Mouse (Mus musculus) hindbrain, embryonic 11.5 days (tissue): ENCODE data around the gene Fgfr2. TPM values are rescaled to one million over a fixed set of nuclear protein-coding genes. Genes with fewer than 3 reads are reported as not detected.

ENCODE experiments used
- ATAC-seq: fragments of 200-750 bp; cut with Nextera tagmentation; 2 replicates; pipeline ENCODE4 v1.8.0; 2017; ENCODE audit warnings: mild to moderate bottlenecking, moderate TSS enrichment, moderate library complexity; ENCODE audit not compliant: low FRiP score
- DNase-seq: peaks from one replicate; pipeline ENCODE4 v3.0.0-alpha.2; 2015; ENCODE audit warnings: low spot score
- H3K27ac ChIP-seq: fragments of 300-500 bp; sonication (generic); 2 replicates; pipeline ENCODE4 v1.5.1; 2014; ENCODE audit warnings: mild to moderate bottlenecking, low read depth, low read length
- H3K27me3 ChIP-seq: fragments of 300-500 bp; sonication (generic); 2 replicates; pipeline ENCODE4 v1.6.1; 2014; ENCODE audit warnings: mild to moderate bottlenecking, low read length, moderate library complexity, mixed read lengths; ENCODE audit not compliant: control insufficient read depth, insufficient read depth
- H3K36me3 ChIP-seq: fragments of 300-500 bp; sonication (generic); 2 replicates; pipeline ENCODE4 v1.6.1; 2014; ENCODE audit warnings: mild to moderate bottlenecking, low read length, moderate library complexity, mixed read lengths; ENCODE audit not compliant: control insufficient read depth, insufficient read depth
- H3K4me1 ChIP-seq: fragments of 300-500 bp; sonication (generic); replicated peaks from 2 replicates; pipeline ENCODE4 v1.6.1; 2014; ENCODE audit warnings: low read length, mixed read lengths; ENCODE audit not compliant: control insufficient read depth, insufficient read depth
- H3K4me2 ChIP-seq: fragments of 300-500 bp; sonication (generic); replicated peaks from 2 replicates; pipeline ENCODE4 v1.6.1; 2014; ENCODE audit warnings: mild to moderate bottlenecking, low read depth, low read length
- H3K4me3 ChIP-seq: fragments of 300-500 bp; sonication (generic); 2 replicates; pipeline ENCODE4 v1.5.1; 2014; ENCODE audit warnings: low read depth, low read length
- H3K9ac ChIP-seq: fragments of 300-500 bp; sonication (generic); 2 replicates; pipeline ENCODE4 v1.6.1; 2014; ENCODE audit warnings: low read depth, low read length
- H3K9me3 ChIP-seq: fragments of 300-500 bp; sonication (generic); 2 replicates; pipeline ENCODE4 v1.6.1; 2016; ENCODE audit warnings: low read length; ENCODE audit not compliant: control insufficient read depth
- WGBS: fragments of 180-500 bp; shearing (Covaris S2); extraction: QIAGEN DNeasy Blood & Tissue Kit; methylation state at CpG from one replicate; pipeline ENCODE4 v1.1.7; 2014; 5-methylcytosine and 5-hydroxymethylcytosine counted together
- polyA plus RNA-seq: library from polyadenylated mRNA; unstranded; fragments of >200 nt; fragmentation: Nextera tagmentation; extraction: Ambion mirVana; gene quantifications from 2 replicates; pipeline ENCODE4 v1.2.1, GENCODE M21; 2014

The Fgfr2 gene
- polyA plus RNA-seq, 1 experiment from 2014 or later: 71.3 TPM

DNA sequence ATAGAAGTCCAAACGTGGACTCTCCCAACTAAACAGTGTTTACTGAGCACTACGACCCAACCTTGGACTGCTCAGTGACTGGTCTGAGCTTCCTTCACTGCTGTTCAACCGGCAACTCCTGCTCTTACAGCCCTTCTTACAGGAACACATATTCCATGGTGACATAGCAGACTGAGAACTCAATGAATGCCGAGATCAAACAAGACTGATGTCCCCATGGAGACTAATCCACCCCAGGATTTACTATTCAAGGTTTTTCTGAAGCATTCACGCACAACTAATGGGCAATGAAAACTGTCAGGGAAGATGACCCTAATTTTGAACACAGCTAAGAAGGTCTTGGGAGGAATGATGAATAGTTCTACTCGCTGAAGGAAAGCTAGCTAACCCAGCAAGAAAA is 2650.5 kb downstream of the Fgfr2 start:
- Histone ChIP-seq H3K4me3 (no peak overlapping the region), H3K4me1 (peaks cover 6% of the 10 kb centered on the region; the same call in 1 of the 2 replicates), H3K27me3 (no peaks in the 10 kb centered on the region), H3K9me3 (no peaks in the 10 kb centered on the region), H3K36me3 (no peaks in the 10 kb centered on the region), H3K9ac (no peak overlapping the region), H3K4me2 (no peak overlapping the region), H3K27ac (no peak overlapping the region)
- ATAC-seq (peak; percentile 40; the same call in 1 of the 2 replicates), DNase-seq (peak; percentile 50)
- 31% methylated on average over 6 of the region's 6 CpGs for WGBS

DNA sequence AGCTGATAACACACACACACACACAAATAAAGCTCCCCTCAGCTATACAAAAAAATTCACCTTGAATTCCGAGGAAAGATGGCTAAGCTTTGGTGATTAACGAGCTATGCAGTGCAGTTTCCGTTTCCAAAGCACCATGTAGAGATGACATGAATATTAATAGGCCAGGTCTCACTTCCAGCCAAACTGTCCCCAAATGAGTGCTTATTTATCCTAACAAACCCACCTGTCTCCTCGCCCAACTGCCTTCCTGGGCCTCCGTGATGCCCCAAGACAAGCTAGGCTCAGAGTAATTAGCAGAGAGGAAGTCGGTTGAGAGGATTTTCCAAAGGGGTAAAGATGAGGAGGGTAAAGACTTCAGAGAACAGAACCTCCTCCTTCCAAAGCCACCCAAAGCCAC is 2652.1 kb downstream of the Fgfr2 start:
- Histone ChIP-seq H3K27ac (no peak overlapping the region), H3K9me3 (no peaks in the 10 kb centered on the region), H3K27me3 (no peaks in the 10 kb centered on the region), H3K9ac (no peak overlapping the region), H3K36me3 (no peaks in the 10 kb centered on the region), H3K4me1 (peaks cover 6% of the 10 kb centered on the region; the same call in 1 of the 2 replicates), H3K4me2 (no peak overlapping the region), H3K4me3 (no peak overlapping the region)
- DNase-seq (no peak), ATAC-seq (no peak)
- 32% methylated on average over 6 of the region's 6 CpGs for WGBS

DNA sequence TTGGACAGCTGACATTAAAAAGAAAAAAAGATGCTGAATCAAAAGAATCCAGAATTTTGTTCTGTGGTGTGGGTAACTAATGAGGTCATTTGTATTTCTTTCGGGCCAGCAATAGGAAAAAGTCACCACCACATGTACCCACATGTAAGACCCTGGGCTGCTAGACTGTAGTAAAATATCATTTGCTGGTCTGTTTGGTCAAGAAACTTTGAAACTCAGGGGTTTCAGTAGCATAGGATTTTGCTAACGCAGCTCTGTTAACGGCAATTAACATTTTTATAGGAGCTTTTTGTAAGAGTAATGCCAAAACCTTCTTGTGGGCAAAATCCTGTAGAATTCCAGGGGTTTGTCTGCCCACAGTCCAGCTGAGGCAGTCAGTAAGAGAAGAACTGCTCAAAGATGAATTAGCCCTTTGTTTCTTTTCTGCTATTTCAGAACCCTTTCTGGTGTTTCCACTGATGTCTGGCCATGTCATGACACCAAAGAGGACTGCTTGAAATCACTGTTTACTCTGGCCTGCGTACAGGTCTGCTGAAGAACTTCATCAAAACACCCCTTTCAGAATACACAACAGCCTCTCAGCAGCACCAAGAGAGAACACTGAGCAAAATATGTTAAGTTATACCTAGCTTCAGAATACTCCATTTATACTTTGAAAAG is 2667.4 kb downstream of the Fgfr2 start:
- no peaks in the 10 kb centered on the region for H3K9me3 ChIP-seq
- H3K4me2 ChIP-seq: no peak overlapping the region
- no peaks in the 10 kb centered on the region for H3K36me3 ChIP-seq
- no peak for ATAC-seq
- DNase-seq: no peak
- H3K4me3 ChIP-seq: no peak overlapping the region
- H3K27ac ChIP-seq: no peak overlapping the region
- no peaks in the 10 kb centered on the region for H3K27me3 ChIP-seq
- no peaks in the 10 kb centered on the region for H3K4me1 ChIP-seq
- 72% methylated on average over 4 of the region's 4 CpGs for WGBS
- no peak overlapping the region for H3K9ac ChIP-seq

DNA sequence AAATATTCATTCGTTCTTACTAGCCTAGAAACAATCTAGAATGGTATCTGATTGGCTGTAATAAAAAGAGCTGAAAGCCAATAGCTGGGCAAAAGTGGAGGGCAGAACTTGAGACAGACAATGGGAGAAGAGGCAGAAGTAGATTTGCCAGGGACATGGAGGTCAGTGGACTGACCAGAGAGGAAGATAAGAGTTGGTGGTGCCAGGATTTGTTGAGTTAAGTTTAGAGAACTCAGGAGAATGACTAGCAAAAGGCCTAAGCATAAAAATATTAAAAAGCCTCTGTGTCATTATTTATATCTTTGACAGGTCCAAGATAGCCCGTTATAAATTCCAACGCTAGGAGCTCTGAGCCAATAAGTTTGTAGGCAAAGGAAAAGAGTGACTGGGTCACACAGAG is 2668.9 kb downstream of the Fgfr2 start:
- DNase-seq (no peak), ATAC-seq (no peak)
- Histone ChIP-seq H3K27me3 (no peaks in the 10 kb centered on the region), H3K4me3 (no peak overlapping the region), H3K9ac (no peak overlapping the region), H3K36me3 (no peaks in the 10 kb centered on the region), H3K4me2 (no peak overlapping the region), H3K27ac (no peak overlapping the region), H3K9me3 (no peaks in the 10 kb centered on the region), H3K4me1 (no peaks in the 10 kb centered on the region)
- 94% methylated on average over 3 of the region's 3 CpGs for WGBS

DNA sequence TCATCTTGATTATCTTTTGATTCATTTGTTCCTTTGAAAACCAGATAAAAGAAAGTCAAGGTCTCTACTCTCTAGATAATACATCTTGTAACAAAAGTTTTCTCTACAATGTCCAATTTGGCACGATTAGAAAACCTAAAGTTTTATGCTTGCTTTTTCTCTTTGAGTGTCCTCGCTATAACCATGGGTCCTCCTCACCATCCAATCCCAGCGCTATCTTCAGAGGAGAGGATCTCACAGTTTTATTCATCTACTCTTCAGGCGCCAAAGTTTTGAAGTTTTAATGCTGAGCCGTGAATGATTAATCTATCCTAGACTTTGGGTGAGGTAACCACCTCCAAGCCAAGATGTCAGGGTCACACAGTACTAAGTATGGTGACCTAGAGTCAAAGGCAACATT is 2687.4 kb downstream of the Fgfr2 start:
- no peak for DNase-seq
- WGBS: 92% methylated on average over 5 of the region's 5 CpGs
- no peak overlapping the region for H3K4me2 ChIP-seq
- H3K4me3 ChIP-seq: no peak overlapping the region
- no peaks in the 10 kb centered on the region for H3K4me1 ChIP-seq
- H3K36me3 ChIP-seq: no peaks in the 10 kb centered on the region
- H3K27ac ChIP-seq: no peak overlapping the region
- no peak overlapping the region for H3K9ac ChIP-seq
- ATAC-seq: no peak
- no peaks in the 10 kb centered on the region for H3K27me3 ChIP-seq
- no peaks in the 10 kb centered on the region for H3K9me3 ChIP-seq

DNA sequence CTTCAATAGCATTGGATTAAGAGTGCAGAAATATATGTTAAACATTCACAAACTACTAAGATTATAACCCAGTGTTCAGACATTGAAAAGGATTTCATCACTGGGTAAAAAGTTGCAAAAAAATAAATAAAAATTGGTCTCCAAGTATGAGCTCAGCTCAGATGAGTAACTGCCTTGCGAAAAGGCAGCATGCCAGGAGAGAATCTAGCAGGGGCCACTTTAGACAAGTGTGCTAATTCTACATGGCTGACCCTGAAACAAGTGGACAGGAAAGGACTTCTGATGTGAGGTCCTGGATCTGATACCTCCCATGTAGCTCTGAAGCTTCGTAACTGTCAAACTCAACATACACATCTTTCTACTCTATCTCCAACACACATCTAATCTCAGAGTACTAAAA is 2691.0 kb downstream of the Fgfr2 start:
- H3K4me1 ChIP-seq: no peaks in the 10 kb centered on the region
- no peaks in the 10 kb centered on the region for H3K27me3 ChIP-seq
- H3K36me3 ChIP-seq: no peaks in the 10 kb centered on the region
- no peaks in the 10 kb centered on the region for H3K9me3 ChIP-seq
- 94% methylated on average over 2 of the region's 2 CpGs for WGBS
- no peak overlapping the region for H3K4me3 ChIP-seq
- ATAC-seq (no peak), DNase-seq (no peak)
- no peak overlapping the region for H3K4me2 ChIP-seq
- no peak overlapping the region for H3K27ac ChIP-seq
- no peak overlapping the region for H3K9ac ChIP-seq

DNA sequence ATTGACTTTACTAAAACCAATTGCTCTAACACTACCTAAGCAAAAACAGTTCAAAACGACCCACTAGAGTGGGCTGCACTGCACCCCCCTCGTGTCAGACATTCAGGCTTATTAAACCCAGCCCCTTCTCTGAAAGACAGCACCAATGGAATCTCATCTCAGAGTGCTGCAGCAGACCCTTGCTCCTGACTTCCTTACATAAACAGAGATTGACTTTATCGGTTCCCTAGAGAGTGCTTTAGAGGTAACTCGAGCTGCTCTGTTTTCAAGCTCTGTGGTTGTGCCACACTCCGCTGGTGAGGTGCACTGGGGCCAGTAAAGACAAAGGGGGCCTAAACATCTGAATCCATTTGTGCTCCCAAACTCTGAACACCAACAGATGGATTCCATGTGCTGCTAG is 2696.6 kb downstream of the Fgfr2 start:
- no peaks in the 10 kb centered on the region for H3K4me1 ChIP-seq
- H3K9ac ChIP-seq: no peak overlapping the region
- no peak overlapping the region for H3K4me2 ChIP-seq
- no peaks in the 10 kb centered on the region for H3K27me3 ChIP-seq
- DNase-seq (peak; percentile 47), ATAC-seq (no peak)
- H3K27ac ChIP-seq: no peak overlapping the region
- 9% methylated on average over 5 of the region's 5 CpGs for WGBS
- H3K9me3 ChIP-seq: no peaks in the 10 kb centered on the region
- H3K36me3 ChIP-seq: no peaks in the 10 kb centered on the region
- no peak overlapping the region for H3K4me3 ChIP-seq

DNA sequence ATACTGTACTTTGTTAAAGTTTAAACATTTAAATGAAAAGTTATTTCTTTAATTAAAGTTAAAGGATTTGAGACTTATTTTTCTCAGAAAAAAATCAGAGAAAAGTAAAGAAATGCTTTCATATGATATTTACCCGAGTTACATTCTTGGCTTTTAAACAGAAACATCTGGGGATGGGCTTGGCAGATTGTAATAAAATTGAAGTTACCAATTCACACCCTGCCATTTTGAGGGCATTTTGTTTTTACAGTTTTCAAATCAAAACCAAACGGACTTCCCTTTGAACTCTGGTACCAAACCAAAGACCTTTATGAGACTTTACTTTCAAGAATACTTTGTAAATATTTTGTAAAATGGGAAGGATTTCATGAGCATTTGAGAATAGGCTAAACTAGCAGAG is 2697.2 kb downstream of the Fgfr2 start:
- WGBS: 67% methylated on average over 2 of the region's 2 CpGs
- no peak for ATAC-seq
- H3K4me2 ChIP-seq: no peak overlapping the region

DNA sequence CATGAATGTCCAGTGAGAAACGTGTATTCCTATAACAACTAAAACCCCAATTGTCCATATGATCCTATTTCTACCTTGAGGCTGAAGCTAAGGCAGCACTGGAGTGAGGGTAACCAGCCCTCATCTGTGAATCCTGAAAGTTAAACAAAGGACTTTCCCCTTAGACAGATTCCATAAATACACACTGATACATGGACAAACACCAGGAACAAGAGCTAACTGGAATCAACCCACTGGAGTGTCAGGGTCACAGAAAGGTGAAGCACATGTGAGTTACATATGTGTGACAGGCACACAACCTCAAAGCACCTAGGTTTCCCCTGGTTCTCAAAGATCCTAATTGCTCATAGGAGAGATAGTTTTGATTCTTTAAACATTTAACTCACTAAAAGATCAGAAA is 2703.2 kb downstream of the Fgfr2 start:
- ATAC-seq (no peak), DNase-seq (no peak)
- Histone ChIP-seq H3K9ac (no peak overlapping the region), H3K4me2 (no peak overlapping the region), H3K4me3 (no peak overlapping the region), H3K4me1 (no peaks in the 10 kb centered on the region), H3K36me3 (no peaks in the 10 kb centered on the region), H3K27me3 (no peaks in the 10 kb centered on the region), H3K9me3 (no peaks in the 10 kb centered on the region), H3K27ac (no peak overlapping the region)
- WGBS: 76% methylated on average over 1 of the region's 1 CpGs

More for the DNA sequence above, 2697.2 kb downstream of the Fgfr2 start:
- H3K9me3 ChIP-seq: no peaks in the 10 kb centered on the region
- H3K4me1 ChIP-seq: no peaks in the 10 kb centered on the region
- no peaks in the 10 kb centered on the region for H3K36me3 ChIP-seq
- no peak overlapping the region for H3K4me3 ChIP-seq
- H3K27ac ChIP-seq: no peak overlapping the region
- H3K27me3 ChIP-seq: no peaks in the 10 kb centered on the region
- no peak overlapping the region for H3K9ac ChIP-seq
- DNase-seq: no peak
